Mouse (Mus musculus): ENCODE measurements around the gene Vmn2r19.

DNA sequence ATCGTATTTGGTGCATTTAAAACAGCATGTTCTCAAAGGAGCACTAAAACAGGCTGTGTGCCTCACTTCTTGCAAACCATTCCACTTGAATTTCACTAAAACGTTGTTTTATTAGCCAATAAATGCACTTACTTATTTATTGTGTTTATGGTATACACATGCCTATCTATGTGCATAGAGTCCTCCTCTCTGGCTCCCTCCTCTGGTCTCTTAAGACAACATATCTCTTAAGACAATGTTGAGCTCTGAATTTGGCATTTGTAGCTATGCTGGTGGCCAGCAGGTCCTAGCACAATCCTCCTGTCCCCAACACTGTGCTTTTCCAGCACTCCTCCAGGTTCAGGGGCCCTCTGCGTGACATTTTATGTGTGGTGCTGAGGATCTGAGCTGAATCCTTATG is 49.2 kb upstream of the Vmn2r19 start:
- TF ChIP-seq CTCF (IDR thresholded peaks at IDR 0.05; ENCODE audit: low read depth) (peak; percentile 45), EP300 (IDR thresholded peaks at IDR 0.05; ENCODE audit: low read depth) (no peak)

Data from liver, embryonic 14.5 days (tissue).